Mouse (Mus musculus) kidney, adult 11 months (tissue): Measurements from ENCODE around the gene Ccdc33.

Experiments
- DNase-seq: peaks from one replicate; pipeline ENCODE4 v3.0.0; 2022

Gene Ccdc33

DNA sequence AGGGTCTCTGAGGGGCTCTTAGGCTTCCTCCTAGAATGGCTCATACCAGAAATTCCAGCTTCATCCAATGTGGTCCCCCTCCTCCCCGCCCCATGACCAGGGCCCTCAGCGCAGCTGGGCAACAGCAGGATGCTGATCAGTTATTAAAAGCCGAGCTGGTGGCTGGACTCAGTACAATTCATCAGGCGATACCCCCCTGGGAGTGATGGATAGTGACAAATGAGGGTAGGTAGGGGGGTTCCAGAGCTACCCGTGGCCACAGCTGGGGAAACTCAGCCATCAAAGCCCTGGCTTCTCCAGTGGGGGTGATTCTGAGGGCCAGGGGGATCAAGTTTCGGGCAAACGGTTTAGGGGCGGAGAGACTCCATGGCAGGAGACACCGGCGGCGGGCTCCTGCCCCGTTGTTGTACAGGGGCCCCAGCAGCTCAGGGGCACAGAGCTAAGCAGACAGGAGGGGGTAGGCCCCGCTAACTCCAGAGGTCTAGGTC is 10.3 kb upstream of the Ccdc33 start:
- no peak for DNase-seq

DNA sequence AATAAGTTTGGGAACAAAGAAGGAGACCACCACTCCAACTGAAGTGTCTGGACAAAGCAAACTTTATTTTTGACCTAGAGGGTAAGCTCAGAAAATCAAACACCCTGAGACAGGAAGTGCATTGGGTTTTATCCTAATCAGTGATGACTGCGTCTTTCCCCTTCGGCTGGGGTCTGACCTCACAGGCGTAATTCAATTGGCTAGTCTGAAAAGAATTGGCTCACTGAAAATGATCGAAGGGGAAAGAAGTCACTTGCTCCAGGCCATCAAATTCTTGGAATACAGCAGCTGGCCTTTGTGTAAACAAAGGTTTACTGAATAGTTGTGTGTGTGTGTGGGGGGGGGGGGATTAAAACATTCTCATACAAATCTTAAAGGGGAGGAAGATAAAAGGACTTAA is 7.2 kb upstream of the Ccdc33 start:
- DNase-seq: no peak

DNA sequence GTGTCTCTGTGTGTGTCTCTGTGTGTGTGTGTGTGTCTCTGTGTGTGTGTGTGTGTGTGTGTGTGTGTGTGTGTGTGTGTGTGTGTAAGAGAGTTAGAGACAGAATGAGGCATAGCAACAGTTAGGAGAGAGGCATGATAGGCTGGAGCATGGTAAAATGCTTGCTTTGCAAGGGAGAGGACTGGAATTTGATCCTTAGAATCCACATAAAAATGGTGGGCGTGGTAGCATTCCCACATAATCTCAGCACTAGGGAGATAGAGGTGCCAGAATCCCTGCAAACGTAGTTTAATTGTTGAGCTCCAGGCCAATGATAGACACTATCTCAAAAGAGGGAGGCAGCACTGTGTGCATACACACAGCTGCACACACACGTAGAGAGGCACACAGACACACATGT is 6.5 kb upstream of the Ccdc33 start:
- no peak for DNase-seq

DNA sequence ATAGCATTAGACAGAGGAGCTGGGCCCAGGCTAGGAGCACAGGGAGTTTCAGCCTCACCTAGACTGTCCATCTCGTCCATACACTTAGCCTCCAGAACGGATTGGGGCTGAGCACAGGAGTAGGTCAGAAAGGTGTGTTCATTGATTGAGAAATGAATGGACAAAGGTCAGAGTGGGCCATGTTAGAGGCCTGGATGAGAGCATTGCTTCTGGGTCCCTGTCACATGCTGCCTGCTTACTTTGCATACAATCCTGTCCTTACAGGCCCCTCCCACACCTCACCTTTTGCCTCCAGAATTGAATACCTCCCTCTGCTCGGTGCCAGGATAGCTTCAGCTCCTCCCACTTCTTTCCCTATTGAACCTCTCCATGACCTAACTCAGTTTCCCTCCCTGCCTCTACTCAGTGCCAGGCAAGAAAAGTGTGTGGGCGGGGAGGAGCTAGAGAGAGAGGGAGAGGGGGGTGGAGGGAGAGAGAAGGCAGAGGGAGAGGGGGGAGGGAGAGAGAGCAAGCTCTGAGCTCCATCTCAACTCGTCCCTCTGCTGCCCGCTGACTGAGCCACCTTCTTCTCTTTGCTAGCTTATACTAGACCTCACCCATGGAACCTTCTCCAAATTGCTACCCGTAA is 2.5 kb downstream of the Ccdc33 start:
- DNase-seq: no peak

DNA sequence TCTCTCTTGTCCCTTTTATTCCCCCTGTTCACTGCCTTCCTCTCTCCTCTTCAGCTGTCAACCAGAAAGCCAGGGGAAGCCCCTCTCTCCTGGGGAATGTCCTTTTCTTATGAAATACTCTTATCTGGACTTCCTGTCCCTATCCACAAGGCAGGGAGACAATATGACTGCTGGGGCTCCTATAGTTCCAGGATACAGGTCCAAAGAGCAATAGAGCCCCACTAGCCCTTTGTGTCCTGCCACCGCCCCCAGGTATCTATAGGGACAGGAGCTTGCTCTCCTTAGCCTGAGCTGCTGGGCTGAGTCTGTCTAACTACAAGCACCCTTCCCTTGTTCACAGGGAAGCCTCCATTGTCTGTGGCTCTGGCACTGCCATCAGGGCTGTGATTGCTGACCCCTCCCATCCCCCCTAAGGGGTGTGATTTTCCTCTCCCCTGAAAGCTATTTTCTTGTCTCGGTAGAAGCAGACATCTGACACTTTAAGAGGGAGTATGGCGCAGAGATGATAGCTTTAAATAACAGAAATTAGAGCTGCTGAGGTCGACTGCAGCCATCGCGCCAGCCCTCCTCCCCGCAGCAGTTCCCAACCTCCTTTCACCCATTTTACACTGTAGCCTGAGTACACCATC is 3.2 kb downstream of the Ccdc33 start:
- no peak for DNase-seq

DNA sequence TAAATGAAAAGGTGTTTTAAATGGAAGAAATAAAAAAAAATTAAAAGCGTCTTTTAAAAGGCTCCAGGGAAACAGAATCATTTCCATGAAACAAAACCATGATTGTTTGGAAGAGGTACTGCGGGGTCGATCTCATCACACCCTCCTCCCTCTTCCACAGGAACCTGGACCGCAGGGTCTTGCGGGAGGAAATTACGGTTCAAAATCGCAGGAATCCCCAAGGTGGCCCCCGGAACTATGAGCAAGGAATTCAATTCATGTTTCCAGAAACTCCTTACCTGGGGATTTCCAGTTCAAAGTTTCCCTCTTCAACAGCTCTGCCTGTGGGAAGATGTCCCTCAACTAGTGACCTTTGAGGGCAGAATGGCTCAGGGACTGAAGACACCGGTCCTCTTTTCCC is 4.6 kb downstream of the Ccdc33 start:
- DNase-seq: no peak

DNA sequence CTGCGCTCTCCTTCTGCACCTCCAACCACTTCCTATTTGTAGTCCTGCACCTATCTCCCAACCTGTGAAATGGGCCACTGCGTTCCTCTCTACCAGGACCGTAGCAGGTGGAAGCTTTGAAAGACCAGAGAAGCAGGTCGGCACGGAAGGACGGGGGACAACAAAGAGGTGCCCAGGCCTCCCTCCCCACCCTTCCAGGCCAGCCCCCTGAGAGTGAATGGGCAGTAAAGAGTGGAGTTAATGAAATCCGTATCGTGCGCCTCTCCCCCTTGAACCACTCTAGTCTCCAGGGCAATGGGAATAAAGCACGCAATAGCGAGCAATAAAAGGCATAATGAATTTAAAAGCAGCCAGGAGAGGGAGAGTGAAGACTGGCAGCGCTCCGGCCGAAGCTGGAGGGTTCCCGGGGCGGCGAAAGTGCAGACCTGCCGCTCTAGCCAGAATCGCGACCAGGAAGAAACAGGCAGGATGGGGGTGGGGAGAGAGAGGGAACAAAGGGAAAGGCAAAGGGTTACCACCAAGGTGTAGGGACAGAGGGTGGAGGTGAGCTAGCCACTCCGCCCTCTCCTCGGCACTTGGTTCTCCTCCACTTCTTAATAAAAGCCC is 5.2 kb downstream of the Ccdc33 start:
- no peak for DNase-seq

DNA sequence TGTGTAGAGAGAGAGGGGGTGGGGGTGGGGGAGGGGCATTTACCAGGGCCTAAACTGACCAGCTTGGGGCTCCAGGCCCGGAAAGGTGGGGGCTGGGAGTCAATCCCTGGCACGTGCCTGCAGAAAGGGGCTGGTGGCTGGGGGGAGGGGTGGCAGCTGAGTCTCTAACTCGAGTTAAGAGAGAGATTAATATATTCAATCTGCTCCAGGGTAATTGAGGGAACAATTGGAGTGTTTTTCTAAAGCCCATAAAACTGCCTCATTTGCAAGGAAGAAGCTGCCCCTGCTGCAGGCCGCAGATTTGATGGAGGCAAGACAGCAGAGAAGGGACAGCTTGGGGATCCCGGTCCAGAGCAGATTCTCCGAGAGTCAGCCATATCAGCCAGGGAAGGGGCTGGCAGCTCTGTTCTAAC is 5.8 kb downstream of the Ccdc33 start:
- DNase-seq: no peak

DNA sequence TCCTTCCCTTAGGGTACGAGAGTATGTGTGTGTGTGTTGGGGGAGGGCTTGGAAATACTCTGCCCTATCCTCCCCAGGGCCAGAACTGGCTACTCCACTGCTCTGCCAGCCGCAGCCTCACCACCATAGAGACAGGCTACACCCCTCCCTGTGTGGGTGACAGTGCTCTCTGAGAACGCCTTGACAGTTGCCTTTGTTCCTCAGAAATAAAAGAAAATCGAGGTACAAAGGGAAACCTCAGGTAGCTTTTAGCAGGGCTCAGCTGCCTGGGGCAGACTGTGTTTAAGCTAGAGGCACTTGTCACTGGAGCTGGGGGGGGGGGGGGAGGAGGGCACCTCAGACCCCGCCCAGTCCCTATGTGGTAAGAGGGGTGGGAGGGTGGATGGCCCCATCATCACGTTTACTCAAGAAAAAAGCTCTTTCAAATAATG is 6.3 kb downstream of the Ccdc33 start:
- DNase-seq: no peak

DNA sequence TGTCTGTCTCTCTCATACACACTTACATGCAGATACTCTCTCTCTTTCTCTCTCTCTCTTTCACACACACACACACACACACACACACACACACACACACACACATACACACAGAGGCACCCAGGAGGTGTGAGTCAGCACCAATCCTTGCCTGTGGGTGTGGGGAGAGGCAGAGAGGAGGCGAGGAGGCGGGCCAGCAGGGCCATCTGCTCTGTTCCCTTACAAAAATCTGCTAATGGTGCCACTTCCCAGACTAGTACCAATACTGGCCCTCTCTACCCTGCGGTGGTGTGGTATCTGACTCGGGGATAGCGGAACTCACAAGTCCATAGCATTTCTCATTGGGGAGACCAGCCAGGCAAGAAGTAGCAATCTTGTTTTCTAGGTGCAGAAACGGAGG is 7.2 kb downstream of the Ccdc33 start:
- DNase-seq: no peak

DNA sequence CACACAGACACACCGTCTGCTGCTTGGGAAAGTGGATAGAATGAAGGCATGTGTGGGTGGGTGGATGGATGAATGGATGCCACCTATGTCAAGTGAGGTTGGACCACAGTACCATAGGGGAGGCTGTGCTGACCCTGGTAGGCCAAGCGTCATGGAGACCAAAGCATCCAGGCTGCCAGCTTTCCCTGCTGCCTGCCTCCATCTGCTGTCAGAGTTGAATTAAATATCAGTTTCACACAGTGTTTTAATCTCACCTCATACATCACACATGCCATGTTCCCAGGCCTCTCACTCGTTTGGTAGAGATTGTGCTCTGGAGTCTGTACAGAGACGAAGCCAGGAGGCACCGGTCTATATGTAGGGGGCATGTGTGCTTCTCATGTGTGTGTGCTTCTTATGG is 7.8 kb downstream of the Ccdc33 start:
- DNase-seq: no peak

DNA sequence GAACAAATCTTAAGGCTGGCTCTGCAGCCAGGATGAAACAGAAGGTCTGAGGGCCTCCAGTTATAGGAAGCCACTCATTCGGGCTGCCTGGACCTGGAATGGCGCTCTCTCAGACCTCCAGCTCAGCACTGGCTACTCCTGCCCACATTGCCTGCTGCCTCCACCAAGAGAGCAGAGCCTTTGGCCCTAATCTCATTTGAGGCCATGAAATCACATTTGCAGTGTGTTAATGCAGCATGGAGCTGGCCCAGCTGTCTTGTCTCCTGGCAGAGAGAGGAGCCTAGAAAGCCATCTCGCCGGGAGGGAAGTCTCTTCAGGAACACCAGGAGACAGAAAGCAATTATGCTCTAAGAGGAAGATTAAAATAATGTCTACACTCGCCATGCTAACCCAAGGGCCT is 11.1 kb downstream of the Ccdc33 start:
- no peak for DNase-seq

DNA sequence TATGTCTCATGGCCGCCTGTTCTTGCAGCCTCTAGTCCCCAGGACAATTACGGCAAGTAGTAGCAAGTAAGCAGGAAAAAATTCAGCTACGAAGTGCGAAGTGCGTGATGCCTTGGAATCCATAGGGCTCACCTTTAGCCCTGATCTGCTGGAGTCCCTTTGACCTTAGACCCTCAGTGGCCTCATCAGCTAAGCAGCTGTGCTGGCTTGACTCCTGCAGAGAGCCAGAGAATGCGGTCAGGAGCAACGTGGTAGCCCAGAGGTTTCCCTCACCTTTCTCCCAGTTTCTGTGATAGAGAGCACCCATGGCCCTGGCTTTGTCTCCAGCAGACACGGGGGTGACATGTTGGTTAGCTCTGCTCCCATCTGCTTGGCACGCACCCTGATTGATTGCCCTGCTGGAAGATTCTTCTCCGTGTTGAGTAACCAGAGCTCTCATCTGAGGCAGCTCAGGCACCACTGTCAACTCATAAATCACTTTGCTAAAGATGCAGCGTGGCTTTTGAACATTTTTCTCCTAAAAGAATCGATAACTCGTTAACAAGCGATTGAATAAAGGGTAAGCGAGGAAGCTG is 12.9 kb downstream of the Ccdc33 start:
- no peak for DNase-seq

DNA sequence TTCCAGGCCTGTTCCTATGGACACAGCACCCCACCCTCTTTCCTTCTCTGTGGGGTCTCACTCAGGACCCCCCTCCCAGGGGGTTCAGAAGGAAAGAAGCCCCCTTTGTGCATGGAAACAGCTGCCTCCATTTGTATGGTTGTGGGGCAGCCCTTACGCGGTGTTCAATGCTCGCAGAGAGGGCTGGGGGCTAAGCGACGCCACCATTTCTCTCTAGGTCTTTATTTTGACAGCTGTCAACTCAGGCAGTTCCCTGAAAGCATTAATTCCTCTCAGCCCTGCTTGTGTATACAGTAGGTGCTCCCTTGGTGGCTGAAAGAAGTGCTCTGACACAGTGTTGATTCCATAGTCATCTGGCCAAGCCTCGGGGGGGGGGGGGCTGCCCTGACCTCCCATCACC is 15.0 kb downstream of the Ccdc33 start:
- DNase-seq: no peak

DNA sequence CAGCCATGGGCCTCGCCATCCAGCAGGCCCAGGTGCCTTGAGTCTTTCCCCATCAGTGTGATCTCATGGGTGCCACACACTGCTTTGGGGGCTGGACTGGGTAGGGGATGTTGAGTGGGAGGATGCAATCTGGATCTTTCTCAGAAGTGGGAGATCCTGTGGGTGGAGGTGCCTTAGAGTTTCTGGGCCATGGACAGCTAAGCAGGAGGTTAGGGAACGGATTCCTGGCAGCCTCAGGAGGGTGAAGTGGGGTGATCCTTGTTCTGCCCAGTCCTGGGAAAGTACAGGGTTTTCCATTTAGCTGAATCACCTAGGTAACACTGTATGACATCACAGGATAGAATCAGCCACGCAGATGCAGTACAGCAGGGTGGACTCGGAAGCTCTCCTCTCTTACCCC is 16.6 kb downstream of the Ccdc33 start:
- DNase-seq: no peak

DNA sequence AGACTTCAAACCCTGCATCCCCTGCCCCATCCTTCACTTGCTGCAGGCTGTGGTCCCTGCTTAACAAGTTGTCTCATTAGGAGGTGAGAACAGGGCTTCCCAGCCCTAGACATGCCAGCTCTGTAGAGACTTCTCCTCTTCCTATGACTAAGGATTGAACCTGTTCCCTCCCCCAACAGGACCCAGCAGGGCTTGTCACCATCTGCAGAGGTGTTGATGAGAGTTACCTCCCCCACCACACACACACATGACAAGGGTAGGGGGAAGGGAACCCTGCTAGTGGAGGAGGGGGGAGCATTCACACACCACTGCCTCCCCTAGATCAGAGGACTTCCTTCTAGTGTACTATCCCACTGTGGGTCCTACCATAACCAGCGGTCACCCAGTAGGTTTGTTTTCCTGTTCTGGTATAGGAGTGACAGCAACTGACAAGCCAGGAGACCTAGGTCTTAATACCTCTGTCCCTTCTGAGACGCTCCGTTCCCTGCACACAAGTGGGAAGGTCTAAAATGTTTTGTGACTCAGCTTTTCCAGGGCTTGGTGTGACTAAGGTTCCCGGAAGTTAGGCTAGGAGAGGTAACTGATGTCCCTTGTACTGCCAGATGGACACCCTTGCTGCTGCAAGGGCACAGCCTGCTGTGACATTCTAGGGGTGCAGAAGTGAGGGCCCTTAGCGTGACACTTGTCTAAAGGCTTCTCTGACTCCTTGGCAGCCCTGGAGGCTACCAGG is 18.6 kb downstream of the Ccdc33 start:
- no peak for DNase-seq

DNA sequence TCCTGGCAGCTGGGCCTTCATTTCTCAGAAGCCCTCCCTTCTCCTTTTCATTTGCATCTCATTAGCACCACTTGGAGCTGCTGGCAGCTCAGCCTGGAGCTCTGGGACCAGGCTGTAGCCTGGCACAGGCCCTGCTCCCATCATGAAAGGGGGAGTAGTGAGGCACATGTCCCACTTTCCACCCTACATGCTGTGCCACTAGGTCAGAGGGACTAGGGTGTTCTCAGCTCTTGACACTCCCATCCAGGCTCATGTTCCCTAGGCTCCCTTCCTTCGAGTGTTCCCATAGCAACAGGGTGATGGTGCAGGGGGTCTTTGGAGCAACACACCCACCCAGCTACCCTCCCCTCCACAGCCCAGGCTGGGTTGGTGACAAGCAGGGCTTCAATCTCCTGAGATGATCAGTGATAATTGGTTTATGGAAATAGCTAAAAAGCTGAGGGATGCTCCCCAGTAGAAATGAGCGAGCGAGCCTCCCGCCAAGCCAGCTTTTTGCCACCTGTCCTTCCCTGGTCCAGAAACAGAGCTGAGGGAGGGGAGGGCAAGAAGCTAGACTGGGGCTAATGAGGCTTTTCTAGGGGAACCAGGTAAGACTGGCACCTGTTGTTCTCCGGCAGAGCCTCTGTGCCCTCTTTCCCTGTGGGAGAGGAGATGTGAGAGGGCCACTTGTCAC is 21.9 kb downstream of the Ccdc33 start:
- DNase-seq: no peak

DNA sequence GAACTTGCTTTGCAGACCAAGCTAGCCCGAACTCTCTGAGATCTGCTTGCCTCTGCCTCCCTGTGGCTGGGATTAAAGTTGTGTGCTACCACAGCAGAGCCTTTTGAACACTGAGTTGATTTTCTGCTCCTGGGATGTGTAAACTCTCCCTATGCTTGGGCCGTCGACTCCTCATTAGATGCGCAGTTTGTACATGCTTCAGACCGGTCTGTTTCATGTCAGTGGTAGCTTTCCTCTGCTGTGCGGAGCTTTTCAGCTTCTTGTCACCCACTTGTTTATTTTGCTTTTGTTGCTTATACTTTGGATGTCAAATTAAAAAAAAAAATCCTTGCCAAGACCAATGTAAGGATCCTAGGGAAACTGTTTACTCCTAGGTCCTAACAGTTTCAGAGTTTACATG is 22.6 kb downstream of the Ccdc33 start:
- DNase-seq: no peak

DNA sequence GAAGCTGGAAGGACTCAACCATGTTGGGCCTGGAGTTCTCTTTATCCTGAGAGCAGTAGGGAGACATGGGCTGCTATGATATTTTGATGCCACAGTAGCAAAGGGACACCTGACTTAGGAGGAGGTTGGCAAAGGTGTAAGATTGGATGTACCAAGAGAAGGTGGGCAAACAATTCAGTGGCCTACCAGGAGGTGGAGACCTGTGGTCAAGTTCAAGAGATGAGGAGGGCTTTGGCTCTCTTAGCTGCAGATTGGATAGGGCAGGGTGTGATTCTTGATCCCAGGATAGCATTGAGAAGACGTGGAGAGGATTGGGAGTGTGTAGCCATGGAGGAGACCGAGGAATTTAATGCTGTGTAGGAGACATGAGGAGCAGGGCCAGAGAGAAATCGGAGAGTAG is 24.8 kb downstream of the Ccdc33 start:
- DNase-seq: no peak

DNA sequence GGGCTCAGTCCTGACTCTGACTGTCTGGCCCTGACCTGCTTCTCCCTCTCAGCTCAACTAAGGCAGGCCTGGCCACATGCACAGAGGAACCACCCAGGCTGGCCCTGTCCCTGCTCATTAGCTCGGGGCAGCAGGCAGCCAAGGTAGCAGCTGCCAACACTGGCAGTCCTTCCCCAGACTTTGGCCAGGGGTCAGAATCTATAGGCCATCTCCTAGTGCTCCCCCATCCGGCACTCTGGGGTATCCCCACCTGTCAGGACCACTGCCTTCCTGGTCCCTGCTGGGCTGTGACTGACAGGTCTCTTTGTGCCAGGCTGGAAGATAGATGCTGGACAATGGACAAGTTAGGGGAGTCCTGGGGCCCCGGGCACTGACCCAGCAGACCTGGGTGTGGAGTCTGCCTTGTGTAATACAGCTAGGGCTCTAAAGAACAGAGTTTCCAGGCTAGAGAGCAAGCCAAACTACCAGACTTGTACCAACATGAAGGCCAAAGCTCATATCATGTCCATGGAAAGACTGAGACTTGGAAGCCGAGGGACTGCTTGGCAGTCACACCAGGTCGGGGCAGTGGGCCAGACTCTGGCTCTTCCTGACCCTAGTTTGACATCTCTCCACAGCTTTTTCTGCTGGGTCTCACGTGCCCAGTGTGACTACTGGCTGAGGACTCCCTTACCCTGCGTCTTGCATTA is 25.9 kb downstream of the Ccdc33 start:
- peak; percentile 63 for DNase-seq

DNA sequence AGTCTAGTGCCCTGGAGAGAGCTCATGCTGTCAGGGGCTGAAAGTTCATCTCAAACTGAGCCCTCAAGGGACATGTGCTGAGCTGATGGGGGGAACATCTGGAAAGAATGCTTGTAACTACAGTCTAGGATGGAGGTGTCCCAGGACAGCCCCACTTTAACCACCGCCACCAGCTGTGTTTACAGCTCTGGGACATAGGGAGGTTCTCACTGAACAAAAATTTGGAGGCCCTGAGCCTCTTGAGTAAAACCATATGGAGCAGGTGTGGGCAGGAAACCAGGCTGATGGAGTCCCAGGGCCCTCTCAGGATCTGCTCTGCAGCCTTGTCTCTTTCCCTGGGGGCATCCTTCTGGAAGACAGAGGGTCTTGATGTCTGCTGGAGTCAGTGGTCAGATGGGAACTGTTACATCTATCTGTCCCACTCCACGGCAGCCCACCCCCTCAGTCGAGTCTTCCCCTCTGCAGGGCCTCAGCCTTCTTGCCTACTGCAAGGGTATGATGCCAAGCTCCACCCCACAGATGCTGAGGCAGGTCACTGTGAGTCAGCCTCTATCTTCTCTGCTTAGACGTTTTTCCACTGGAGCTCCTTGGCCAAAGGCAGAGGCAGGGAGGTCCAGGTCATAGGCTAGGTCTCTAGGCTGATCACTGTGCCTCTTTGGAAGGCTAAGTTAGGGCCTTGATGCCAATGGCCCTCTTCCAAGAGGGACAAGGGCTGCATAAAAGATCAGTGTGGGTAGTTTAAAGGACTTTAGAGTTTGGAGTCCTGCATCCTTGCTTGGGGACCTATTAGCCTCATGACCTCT is 26.8 kb downstream of the Ccdc33 start:
- peak; percentile 18 for DNase-seq
